Mouse (Mus musculus) megakaryocyte progenitor cell, adult 5-6 weeks (primary cell): Measurements from ENCODE around the gene Hist1h4n. TPM values are rescaled to one million over a fixed set of nuclear protein-coding genes. Genes with fewer than 3 reads are reported as not detected.
A peak's percentile ranks its signal among the peaks of the same experiment; 100 is the strongest.

Source experiments
- ATAC-seq: replicated peaks from 2 replicates; pipeline ENCODE4 v1.8.0; 2016; ENCODE audit warnings: mild to moderate bottlenecking, moderate TSS enrichment, inconsistent platforms; ENCODE audit not compliant: poor library complexity
- total RNA-seq, 2 experiments: library from RNA; stranded (forward) in 1 of 2; stranded (reverse) in 1 of 2; fragments of 157-497, 149-512 nt in 1 of 2; fragments of 200-1000 nt in 1 of 2; gene quantifications; 2 replicates each; pipeline versions ENCODE4 v1.2.3 to v1.2.4; 2015 to 2017

Gene Hist1h4n
- total RNA-seq, 2 experiments from 2014 or later, result 53.0 to 2,087 TPM

GRCm38 (mm10) chr13:21797163-21797562 lies 34.8 kb downstream of the Hist1h4n start:
- ATAC-seq, result peak; percentile 98

DNA sequence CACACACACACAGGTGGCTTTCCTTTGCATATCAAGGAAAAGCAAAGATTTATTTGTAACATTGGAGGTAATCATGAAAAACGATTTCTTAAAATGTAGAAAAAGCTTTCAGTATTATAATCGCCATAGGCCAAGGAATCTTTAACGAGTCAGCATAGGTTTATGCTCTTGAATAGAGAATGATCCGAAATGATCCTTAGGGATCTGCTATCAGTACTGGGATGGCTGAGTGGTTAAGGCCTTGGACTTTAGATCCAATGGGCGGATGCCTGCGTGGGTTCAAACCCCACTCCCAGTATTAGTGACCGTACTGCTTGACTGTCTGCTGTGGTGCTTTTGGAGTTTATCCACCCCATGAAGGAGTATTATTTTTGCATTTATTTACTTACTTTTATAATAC lies 36.4 kb downstream of the Hist1h4n start:
- ATAC-seq, result no peak

DNA sequence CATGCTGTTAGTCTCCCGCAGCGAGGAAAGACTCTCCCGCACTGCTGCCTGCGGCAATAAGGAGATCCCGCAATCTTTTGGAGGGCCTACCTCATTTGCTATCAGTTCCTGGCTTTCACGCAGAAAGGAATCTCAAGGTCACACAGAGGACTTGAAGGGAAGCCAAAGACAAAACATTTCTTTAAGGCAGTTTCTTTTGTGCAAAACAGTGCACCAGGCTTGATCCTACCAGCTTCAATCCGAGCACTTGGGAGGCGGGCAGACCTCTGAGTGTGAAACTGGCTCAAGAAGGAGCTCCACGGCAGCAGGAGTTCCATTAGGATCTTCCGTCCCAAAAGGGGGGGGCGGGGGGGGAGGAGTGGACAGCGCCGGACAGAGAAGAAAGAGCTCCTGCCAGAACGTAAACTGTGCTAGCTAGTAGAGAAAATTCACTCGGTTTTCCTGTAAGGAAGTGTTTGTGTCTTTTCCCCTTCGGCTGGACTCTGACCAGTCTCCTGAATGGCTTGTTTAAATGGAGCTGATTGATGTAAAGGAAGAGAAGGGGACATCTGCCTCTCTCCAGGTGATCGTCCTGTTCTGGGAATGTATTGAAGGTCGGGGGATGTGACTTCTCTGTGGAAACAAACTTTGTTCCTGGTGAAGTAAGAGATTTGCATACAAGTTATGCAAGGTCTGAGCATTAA lies 41.3 kb downstream of the Hist1h4n start:
- ATAC-seq, result no peak

DNA sequence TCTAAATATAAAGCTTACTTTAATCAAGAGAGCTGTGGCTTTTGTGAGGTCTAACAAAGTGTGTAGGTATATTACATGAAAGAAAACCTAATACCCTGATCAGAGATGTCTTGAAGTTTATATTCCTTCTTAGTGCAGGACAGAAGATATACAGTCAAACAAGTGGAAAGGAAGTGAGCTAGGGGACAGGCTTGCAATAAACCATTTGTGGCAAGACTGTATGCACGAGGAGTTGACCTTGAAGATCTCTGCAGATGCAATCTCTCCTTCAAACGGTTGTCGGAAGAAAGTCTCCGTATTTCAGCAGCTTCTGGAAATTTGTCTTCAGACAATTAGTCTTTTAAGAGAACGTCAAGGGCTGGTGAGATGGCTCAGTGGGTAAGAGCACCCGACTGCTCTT lies 42.1 kb downstream of the Hist1h4n start:
- no peak for ATAC-seq

GRCm38 (mm10) chr13:21787760-21788593 lies 44.0 kb downstream of the Hist1h4n start:
- ATAC-seq, result no peak

DNA sequence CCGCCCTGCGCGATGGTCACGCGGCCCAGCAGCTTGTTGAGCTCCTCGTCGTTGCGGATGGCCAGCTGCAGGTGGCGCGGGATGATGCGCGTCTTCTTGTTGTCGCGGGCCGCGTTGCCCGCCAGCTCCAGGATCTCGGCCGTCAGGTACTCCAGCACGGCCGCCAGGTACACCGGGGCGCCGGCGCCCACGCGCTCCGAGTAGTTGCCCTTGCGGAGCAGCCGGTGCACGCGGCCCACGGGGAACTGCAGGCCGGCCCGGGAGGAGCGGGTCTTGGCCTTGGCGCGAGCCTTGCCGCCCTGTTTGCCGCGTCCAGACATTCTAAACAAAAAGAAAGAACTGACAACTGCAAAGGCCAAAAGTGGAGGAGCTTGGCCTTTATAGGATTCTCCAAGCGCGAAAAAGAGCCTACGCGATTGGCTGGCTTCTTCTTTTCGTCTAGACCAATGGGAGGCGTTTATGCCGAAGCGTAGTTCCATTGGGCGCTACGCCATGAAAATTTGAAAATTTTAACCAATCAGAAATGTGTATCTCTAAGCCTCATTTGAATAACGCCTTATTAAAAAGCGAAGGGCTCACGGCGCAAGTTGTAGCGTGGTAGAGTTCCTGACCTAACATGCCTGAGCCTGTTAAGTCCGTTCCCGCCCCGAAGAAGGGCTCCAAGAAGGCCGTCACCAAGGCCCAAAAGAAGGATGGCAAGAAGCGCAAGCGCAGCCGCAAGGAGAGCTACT lies 44.9 kb downstream of the Hist1h4n start, which contains the start of the genes Hist1h2an and Hist1h2bp:
TSS of gene Hist1h2an (minus strand) at position 320 of the 731 bp plus-strand sequence.
TSS of gene Hist1h2bp (plus strand) at position 563 of the 731 bp plus-strand sequence.
- peak; percentile 76 for ATAC-seq

- ATAC-seq, result no peak
These were observed 45.7 kb downstream of the Hist1h4n start for GRCm38 (mm10) chr13:21786189-21786898.

- no peak for ATAC-seq
These were observed 47.7 kb downstream of the Hist1h4n start for GRCm38 (mm10) chr13:21784311-21784710.

DNA sequence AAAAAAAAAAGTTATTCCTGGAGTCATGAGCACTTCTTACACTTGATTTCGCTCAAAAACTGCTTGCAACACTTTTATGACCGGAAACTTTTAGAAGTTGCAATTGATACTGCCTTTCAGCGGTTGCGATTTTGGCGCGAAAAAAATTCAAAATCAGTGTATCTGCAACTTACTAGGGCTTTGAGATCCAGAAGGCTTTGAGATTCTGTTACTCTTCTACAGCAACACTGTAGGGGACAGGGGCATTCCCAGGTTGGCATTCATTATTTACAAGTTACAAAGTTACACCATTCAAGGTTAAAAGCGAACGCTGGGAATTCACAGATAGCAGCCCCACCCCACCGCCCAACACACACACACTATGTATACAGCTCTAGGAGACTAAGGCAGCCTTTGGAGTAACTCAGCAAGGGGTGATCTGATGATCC lies 48.2 kb downstream of the Hist1h4n start:
- no peak for ATAC-seq

GRCm38 (mm10) chr13:21783255-21783617 lies 48.8 kb downstream of the Hist1h4n start, which contains the start of gene Hist1h3i:
Hist1h3i (minus strand) TSS chr13:21783370.
- peak; percentile 23 for ATAC-seq

DNA sequence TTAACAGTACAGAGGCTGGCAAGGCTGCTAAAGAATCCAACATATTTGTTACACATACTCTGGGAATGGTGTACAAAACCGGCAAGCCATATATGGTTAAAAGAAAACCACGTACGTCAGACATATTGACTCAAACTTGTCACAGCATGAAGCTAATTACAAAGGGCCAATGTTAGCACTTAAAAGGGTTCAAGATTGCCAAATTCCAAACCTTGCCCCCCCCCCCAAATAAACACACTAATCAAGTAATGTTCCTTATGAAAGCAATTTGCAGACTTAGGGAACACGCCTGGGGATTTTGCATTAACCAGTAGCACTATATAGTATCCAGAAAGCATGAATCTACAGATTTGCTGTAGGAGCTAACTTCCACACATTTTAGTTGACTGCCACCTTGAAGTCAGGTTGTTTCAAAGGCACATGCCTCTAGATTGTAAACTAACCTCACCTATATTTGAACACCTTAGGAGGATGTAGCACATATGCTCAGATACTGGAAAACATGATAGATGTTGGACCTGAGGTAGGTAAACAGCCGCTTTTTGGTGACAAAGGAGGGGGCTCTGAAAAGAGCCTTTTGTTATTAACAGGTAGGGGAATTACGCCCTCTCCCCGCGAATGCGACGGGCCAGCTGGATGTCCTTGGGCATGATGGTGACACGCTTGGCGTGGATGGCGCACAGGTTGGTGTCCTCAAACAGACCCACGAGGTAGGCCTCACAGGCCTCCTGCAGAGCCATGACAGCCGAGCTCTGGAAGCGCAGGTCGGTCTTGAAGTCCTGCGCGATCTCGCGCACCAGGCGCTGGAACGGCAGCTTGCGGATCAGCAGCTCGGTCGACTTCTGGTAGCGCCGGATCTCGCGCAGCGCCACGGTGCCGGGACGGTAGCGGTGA lies 49.4 kb downstream of the Hist1h4n start:
- ATAC-seq, result peak; percentile 1; the same call in 1 of the 2 replicates

Other genes starting within 250 kb of the Hist1h4n start
- gene Olfr1362, start 218.2 kb downstream of the Hist1h4n start, total RNA-seq (2015), result not detected in 2 replicates
- gene Olfr1362, start 218.2 kb downstream of the Hist1h4n start, total RNA-seq (2017), result not detected in 2 replicates
- gene Olfr11, start 189.7 kb downstream of the Hist1h4n start, total RNA-seq (2015), result not detected in 2 replicates
- gene Olfr11, start 189.7 kb downstream of the Hist1h4n start, total RNA-seq (2017), result not detected in 2 replicates
- gene Olfr1361, start 168.8 kb downstream of the Hist1h4n start, total RNA-seq (2015), result not detected in 2 replicates
- gene Olfr1361, start 168.8 kb downstream of the Hist1h4n start, total RNA-seq (2017), result not detected in 2 replicates
- not detected in 2 replicates for gene Olfr1360, start 154.8 kb downstream of the Hist1h4n start, total RNA-seq (2015)
- gene Olfr1360, start 154.8 kb downstream of the Hist1h4n start, total RNA-seq (2017), result not detected in 2 replicates
- not detected in 2 replicates for gene Olfr1359, start 134.1 kb downstream of the Hist1h4n start, total RNA-seq (2015)
- gene Olfr1359, start 134.1 kb downstream of the Hist1h4n start, total RNA-seq (2017), result not detected in 2 replicates
- 264 and 265 TPM in 2 replicates for gene Hist1h2bl, start 116.1 kb downstream of the Hist1h4n start, total RNA-seq (2015)
- gene Hist1h2bl, start 116.1 kb downstream of the Hist1h4n start, total RNA-seq (2017), result 396 and 423 TPM in 2 replicates
- gene Hist1h2ai, start 115.8 kb downstream of the Hist1h4n start, total RNA-seq (2015), result 2.0 and 5.0 TPM in 2 replicates
- gene Hist1h2ai, start 115.8 kb downstream of the Hist1h4n start, total RNA-seq (2017), result 2,894 and 3,659 TPM in 2 replicates
- 35.1 and 67.8 TPM in 2 replicates for gene Hist1h3h, start 114.5 kb downstream of the Hist1h4n start, total RNA-seq (2015)
- gene Hist1h3h, start 114.5 kb downstream of the Hist1h4n start, total RNA-seq (2017), result 208 and 295 TPM in 2 replicates
- 116 and 137 TPM in 2 replicates for gene Hist1h2bm, start 110.2 kb downstream of the Hist1h4n start, total RNA-seq (2015)
- 542 and 561 TPM in 2 replicates for gene Hist1h2bm, start 110.2 kb downstream of the Hist1h4n start, total RNA-seq (2017)
- 3.0 and 6.7 TPM in 2 replicates for gene Hist1h4j, start 97.1 kb downstream of the Hist1h4n start, total RNA-seq (2015)
- gene Hist1h4j, start 97.1 kb downstream of the Hist1h4n start, total RNA-seq (2017), result 303 and 332 TPM in 2 replicates
- 58.4 and 76.4 TPM in 2 replicates for gene Hist1h4k, start 81.7 kb downstream of the Hist1h4n start, total RNA-seq (2015)
- gene Hist1h4k, start 81.7 kb downstream of the Hist1h4n start, total RNA-seq (2017), result 2,633 and 2,646 TPM in 2 replicates
- 79.0 and 135 TPM in 2 replicates for gene Hist1h2ak, start 78.4 kb downstream of the Hist1h4n start, total RNA-seq (2015)
- gene Hist1h2ak, start 78.4 kb downstream of the Hist1h4n start, total RNA-seq (2017), result 1,123 and 1,182 TPM in 2 replicates
- 350 and 353 TPM in 2 replicates for gene Hist1h2bn, start 78.1 kb downstream of the Hist1h4n start, total RNA-seq (2015)
- gene Hist1h2bn, start 78.1 kb downstream of the Hist1h4n start, total RNA-seq (2017), result 1,312 and 1,339 TPM in 2 replicates
- 614 and 670 TPM in 2 replicates for gene Hist1h1b, start 51.6 kb downstream of the Hist1h4n start, total RNA-seq (2015)
- 1,549 and 1,625 TPM in 2 replicates for gene Hist1h1b, start 51.6 kb downstream of the Hist1h4n start, total RNA-seq (2017)
- gene Hist1h3i, start 48.8 kb downstream of the Hist1h4n start, total RNA-seq (2015), result 244 and 246 TPM in 2 replicates
- 294 and 383 TPM in 2 replicates for gene Hist1h3i, start 48.8 kb downstream of the Hist1h4n start, total RNA-seq (2017)
- 1.2 and 2.1 TPM in 2 replicates for gene Hist1h2an, start 45.0 kb downstream of the Hist1h4n start, total RNA-seq (2015)
- gene Hist1h2an, start 45.0 kb downstream of the Hist1h4n start, total RNA-seq (2017), result 859 and 860 TPM in 2 replicates
- gene Hist1h2bp, start 44.7 kb downstream of the Hist1h4n start, total RNA-seq (2015), result 10.4 and 19.9 TPM in 2 replicates
- 37.0 and 43.7 TPM in 2 replicates for gene Hist1h2bp, start 44.7 kb downstream of the Hist1h4n start, total RNA-seq (2017)
- gene Hist1h2bq, start 22.0 kb downstream of the Hist1h4n start, total RNA-seq (2015), result 394 and 411 TPM in 2 replicates
- 220 and 363 TPM in 2 replicates for gene Hist1h2bq, start 22.0 kb downstream of the Hist1h4n start, total RNA-seq (2017)
- gene Hist1h2ao, start 21.7 kb downstream of the Hist1h4n start, total RNA-seq (2015), result 115 and 180 TPM in 2 replicates
- gene Hist1h2ao, start 21.7 kb downstream of the Hist1h4n start, total RNA-seq (2017), result 633 TPM in 1 of 2 replicates, not detected in the other
- gene Hist1h4m, start 20.4 kb downstream of the Hist1h4n start, total RNA-seq (2015), result 53.3 and 56.3 TPM in 2 replicates
- 2,437 and 3,070 TPM in 2 replicates for gene Hist1h4m, start 20.4 kb downstream of the Hist1h4n start, total RNA-seq (2017)
- gene Hist1h2ap, start 1.3 kb upstream of the Hist1h4n start, total RNA-seq (2015), result 93.0 and 127 TPM in 2 replicates
- gene Hist1h2ap, start 1.3 kb upstream of the Hist1h4n start, total RNA-seq (2017), result 3,573 and 4,575 TPM in 2 replicates
- gene Hist1h2br, start 1.5 kb upstream of the Hist1h4n start, total RNA-seq (2015), result 378 and 381 TPM in 2 replicates
- 447 and 545 TPM in 2 replicates for gene Hist1h2br, start 1.5 kb upstream of the Hist1h4n start, total RNA-seq (2017)
- 13.3 and 16.1 TPM in 2 replicates for gene Zfp184, start 112.9 kb upstream of the Hist1h4n start, total RNA-seq (2015)
- 9.2 and 15.1 TPM in 2 replicates for gene Zfp184, start 112.9 kb upstream of the Hist1h4n start, total RNA-seq (2017)
- gene Pom121l2, start 149.0 kb upstream of the Hist1h4n start, total RNA-seq (2015), result 0.05 and 0.25 TPM in 2 replicates
- gene Pom121l2, start 149.0 kb upstream of the Hist1h4n start, total RNA-seq (2017), result 0.10 TPM in 1 of 2 replicates, not detected in the other
- 17.0 and 19.9 TPM in 2 replicates for gene Prss16, start 177.5 kb upstream of the Hist1h4n start, total RNA-seq (2015)
- gene Prss16, start 177.5 kb upstream of the Hist1h4n start, total RNA-seq (2017), result 11.4 and 12.2 TPM in 2 replicates
- 1.9 and 2.2 TPM in 2 replicates for gene Hist1h2ah, start 203.4 kb upstream of the Hist1h4n start, total RNA-seq (2015)
- 923 and 1,838 TPM in 2 replicates for gene Hist1h2ah, start 203.4 kb upstream of the Hist1h4n start, total RNA-seq (2017)
- 65.4 and 83.1 TPM in 2 replicates for gene Hist1h2bk, start 203.7 kb upstream of the Hist1h4n start, total RNA-seq (2015)
- 1,827 and 2,239 TPM in 2 replicates for gene Hist1h2bk, start 203.7 kb upstream of the Hist1h4n start, total RNA-seq (2017)
- gene Hist1h4i, start 209.2 kb upstream of the Hist1h4n start, total RNA-seq (2015), result 38.4 and 42.3 TPM in 2 replicates
- 83.0 and 89.0 TPM in 2 replicates for gene Hist1h4i, start 209.2 kb upstream of the Hist1h4n start, total RNA-seq (2017)
- 21.6 and 36.7 TPM in 2 replicates for gene Hist1h2ag, start 210.7 kb upstream of the Hist1h4n start, total RNA-seq (2015)
- gene Hist1h2ag, start 210.7 kb upstream of the Hist1h4n start, total RNA-seq (2017), result 1,156 and 1,370 TPM in 2 replicates
- gene Hist1h2bj, start 211.0 kb upstream of the Hist1h4n start, total RNA-seq (2015), result 66.7 and 68.0 TPM in 2 replicates
- 642 and 843 TPM in 2 replicates for gene Hist1h2bj, start 211.0 kb upstream of the Hist1h4n start, total RNA-seq (2017)